Mouse (Mus musculus) liver, embryonic 12.5 days (tissue): ENCODE results near the gene Gpc6. TPM values are rescaled to one million over a fixed set of nuclear protein-coding genes. Genes with fewer than 3 reads are reported as not detected.

Experiments
- ATAC-seq: fragments of 200-750 bp; cut with Nextera tagmentation; 2 replicates; pipeline ENCODE4 v1.8.0; 2017; ENCODE audit warnings: moderate number of reproducible peaks, mild to moderate bottlenecking, moderate library complexity
- H3K27ac ChIP-seq: fragments of 300-500 bp; sonication (generic); 2 replicates; pipeline ENCODE4 v1.5.1; 2016; ENCODE audit warnings: mild to moderate bottlenecking
- H3K27me3 ChIP-seq: fragments of 300-500 bp; sonication (generic); replicated peaks from 2 replicates; pipeline ENCODE4 v1.6.1; 2016; ENCODE audit warnings: mild to moderate bottlenecking, moderate library complexity
- H3K36me3 ChIP-seq: fragments of 300-500 bp; sonication (generic); 2 replicates; pipeline ENCODE4 v1.6.1; 2016; ENCODE audit warnings: mild to moderate bottlenecking, moderate library complexity
- H3K4me1 ChIP-seq: fragments of 300-500 bp; sonication (generic); 2 replicates; pipeline ENCODE4 v1.6.1; 2016
- H3K4me2 ChIP-seq: fragments of 300-500 bp; sonication (generic); 2 replicates; pipeline ENCODE4 v1.6.1; 2016; ENCODE audit warnings: mild to moderate bottlenecking, moderate library complexity
- H3K4me3 ChIP-seq: fragments of 300-500 bp; sonication (generic); 2 replicates; pipeline ENCODE4 v1.5.1; 2016; ENCODE audit warnings: mild to moderate bottlenecking, moderate library complexity
- H3K9ac ChIP-seq: fragments of 300-500 bp; sonication (generic); 2 replicates; pipeline ENCODE4 v1.6.1; 2016; ENCODE audit warnings: mild to moderate bottlenecking, moderate library complexity
- H3K9me3 ChIP-seq: fragments of 300-500 bp; sonication (generic); replicated peaks from 2 replicates; pipeline ENCODE4 v1.6.1; 2016; ENCODE audit warnings: mild to moderate bottlenecking, moderate library complexity
- WGBS: fragments of 180-500 bp; shearing (Covaris S2); methylation state at CpG from one replicate; pipeline ENCODE4 v1.1.7; 2016; ENCODE audit not compliant: insufficient replicate concordance; 5-methylcytosine and 5-hydroxymethylcytosine counted together
- polyA plus RNA-seq: library from polyadenylated mRNA; unstranded; fragments of >200 nt; fragmentation: Nextera tagmentation; extraction: Ambion mirVana; gene quantifications from 2 replicates; pipeline ENCODE4 v1.2.1, GENCODE M21; 2016

Gene Gpc6
- polyA plus RNA-seq, 1 experiment from 2014 or later = 8.4 TPM

DNA sequence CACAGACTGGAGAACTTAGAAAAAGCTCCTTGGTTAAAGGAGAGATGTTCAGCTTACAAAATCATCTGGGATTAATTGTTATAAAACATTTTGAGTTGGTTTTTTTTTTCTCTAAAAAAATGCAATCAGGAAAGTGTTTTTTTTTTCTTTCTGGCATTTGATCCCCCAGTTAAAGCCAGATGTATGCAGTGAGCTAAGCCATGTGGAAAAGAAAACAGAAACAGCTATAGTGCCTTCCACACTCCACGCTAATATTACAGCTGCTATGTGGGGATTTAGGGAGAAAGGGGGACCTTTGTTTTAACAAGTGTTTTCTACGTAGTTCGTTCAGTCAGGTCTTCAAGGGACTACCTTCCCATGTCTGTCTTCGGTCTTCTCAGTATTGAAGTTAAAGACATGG lies 368.6 kb downstream of the Gpc6 start:
- 74% methylated on average over 4 of the region's 4 CpGs for WGBS
- H3K4me1 ChIP-seq = no peaks in the 10 kb centered on the region
- no peak for ATAC-seq

DNA sequence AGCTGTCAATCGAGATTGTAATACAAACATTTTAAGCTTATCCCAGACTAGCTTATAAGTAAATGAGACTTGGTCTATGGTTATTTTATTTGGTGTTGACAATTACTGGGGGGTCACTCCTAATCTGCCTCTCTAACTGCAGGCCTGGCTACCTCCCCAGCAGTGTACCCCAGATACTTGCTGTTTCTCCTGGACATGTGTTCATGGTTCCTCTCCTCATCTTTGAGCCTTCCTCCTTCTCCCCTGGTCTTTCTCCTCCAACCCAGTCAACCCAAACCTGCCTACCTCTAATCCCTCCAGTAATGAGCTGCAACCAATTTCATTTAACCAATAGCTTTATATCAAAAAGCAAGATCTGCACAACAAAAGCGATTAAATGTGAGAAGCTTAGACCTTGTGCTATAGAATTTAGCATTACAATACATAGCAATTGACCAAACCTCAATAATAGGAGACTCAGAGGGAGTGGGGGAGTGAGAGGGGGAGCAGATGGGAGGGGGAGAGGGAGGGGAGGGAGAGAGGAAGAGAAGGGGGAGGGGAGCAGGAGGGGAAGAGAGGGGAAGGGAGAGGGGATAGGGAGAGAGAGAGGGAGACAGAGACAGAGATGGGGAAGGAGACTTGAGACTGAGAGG lies 371.2 kb downstream of the Gpc6 start:
- ATAC-seq = no peak
- no peak overlapping the region for H3K4me2 ChIP-seq
- 67% methylated on average over 2 of the region's 2 CpGs for WGBS

More for the DNA sequence above, 368.6 kb downstream of the Gpc6 start:
- Histone ChIP-seq H3K9ac (no peak overlapping the region), H3K4me2 (no peak overlapping the region), H3K4me3 (no peak overlapping the region), H3K9me3 (no peaks in the 10 kb centered on the region), H3K27me3 (no peaks in the 10 kb centered on the region), H3K27ac (no peak overlapping the region), H3K36me3 (no peaks in the 10 kb centered on the region)

DNA sequence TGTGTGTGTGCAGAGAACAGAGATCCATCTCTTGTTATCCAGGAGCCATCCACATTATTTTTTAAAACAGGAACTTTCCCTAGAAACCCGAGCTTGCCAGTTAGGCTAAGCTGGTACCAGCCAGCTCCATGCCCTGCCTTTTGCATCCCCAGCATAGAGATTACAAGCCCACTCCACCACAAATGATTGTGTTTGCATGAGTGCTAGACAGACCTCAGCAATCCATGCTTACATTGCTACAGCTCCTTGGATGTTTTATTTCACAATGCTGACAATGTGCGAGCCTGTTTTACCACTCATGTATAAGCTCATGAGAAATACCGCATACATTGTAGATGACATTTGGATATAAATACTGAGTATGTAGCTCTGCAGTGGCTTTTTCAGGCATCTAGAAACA lies 375.9 kb downstream of the Gpc6 start:
- Histone ChIP-seq H3K4me2 (no peak overlapping the region), H3K4me1 (no peaks in the 10 kb centered on the region), H3K4me3 (no peak overlapping the region), H3K27me3 (no peaks in the 10 kb centered on the region), H3K27ac (no peak overlapping the region), H3K9ac (no peak overlapping the region), H3K9me3 (no peaks in the 10 kb centered on the region), H3K36me3 (no peaks in the 10 kb centered on the region)
- 73% methylated on average over 3 of the region's 3 CpGs for WGBS
- no peak for ATAC-seq

More for the DNA sequence above, 371.2 kb downstream of the Gpc6 start:
- H3K4me3 ChIP-seq = no peak overlapping the region
- no peaks in the 10 kb centered on the region for H3K27me3 ChIP-seq
- no peaks in the 10 kb centered on the region for H3K4me1 ChIP-seq
- no peaks in the 10 kb centered on the region for H3K9me3 ChIP-seq
- no peak overlapping the region for H3K9ac ChIP-seq
- no peaks in the 10 kb centered on the region for H3K36me3 ChIP-seq
- no peak overlapping the region for H3K27ac ChIP-seq

DNA sequence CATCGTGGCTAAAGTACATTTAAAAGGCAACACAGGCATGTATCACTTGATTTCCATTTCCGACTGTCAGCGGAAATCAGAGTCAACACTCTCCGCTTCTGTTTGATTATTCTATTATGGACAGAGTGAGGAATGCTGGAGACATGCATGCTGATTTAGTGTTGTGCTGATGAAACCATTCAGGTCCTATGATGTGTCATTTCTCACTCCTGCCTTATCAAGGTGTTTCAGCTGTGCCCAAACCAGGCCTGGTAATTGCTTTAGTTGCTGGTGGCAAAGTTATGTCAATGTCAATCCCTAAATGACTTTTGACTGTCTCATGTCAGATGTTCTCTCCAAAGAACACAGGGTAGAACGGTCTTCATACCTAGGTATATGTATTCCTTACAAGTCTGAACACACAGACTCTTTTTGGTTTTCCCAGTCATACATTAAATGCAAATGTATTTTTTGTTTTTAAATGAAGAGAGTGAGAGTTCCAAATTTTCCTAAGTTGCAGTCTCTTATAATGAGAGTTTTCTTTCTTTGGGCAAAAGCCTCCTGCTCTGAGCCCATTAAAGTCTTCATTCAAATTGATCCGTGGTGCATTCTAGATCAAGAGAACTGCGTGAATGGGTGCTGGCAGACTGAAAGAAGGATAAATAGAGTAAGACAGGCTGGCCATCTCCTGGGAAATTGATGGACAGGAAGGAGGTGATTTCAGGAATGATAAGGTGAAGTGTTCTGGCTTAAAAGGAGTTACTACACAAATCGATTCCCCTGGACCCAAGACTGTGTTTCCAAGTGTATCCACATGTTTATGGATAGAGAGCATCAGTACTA lies 379.0 kb downstream of the Gpc6 start:
- Histone ChIP-seq H3K36me3 (no peaks in the 10 kb centered on the region), H3K27ac (no peak overlapping the region), H3K27me3 (no peaks in the 10 kb centered on the region), H3K9me3 (no peaks in the 10 kb centered on the region), H3K4me3 (no peak overlapping the region), H3K4me1 (no peaks in the 10 kb centered on the region), H3K9ac (no peak overlapping the region), H3K4me2 (no peak overlapping the region)
- 68% methylated on average over 8 of the region's 8 CpGs for WGBS
- no peak for ATAC-seq

DNA sequence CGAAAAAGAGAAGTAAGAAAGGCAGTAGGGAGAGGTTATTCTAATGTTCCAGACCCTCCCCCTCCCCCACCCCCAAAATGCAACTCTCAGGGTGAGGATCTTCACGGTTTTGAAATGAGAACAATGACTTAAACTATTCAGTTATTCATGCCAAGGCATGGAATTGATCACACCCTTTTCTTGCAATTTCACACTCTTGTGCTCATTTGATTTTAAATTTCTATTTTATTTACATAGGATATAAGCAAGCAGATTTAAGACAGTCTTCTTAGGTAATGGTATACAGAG lies 379.6 kb downstream of the Gpc6 start:
- Histone ChIP-seq H3K36me3 (no peaks in the 10 kb centered on the region), H3K4me2 (no peak overlapping the region), H3K4me1 (no peaks in the 10 kb centered on the region), H3K9me3 (no peaks in the 10 kb centered on the region), H3K4me3 (no peak overlapping the region), H3K27me3 (no peaks in the 10 kb centered on the region), H3K9ac (no peak overlapping the region), H3K27ac (no peak overlapping the region)
- 55% methylated on average over 2 of the region's 2 CpGs for WGBS
- no peak for ATAC-seq

DNA sequence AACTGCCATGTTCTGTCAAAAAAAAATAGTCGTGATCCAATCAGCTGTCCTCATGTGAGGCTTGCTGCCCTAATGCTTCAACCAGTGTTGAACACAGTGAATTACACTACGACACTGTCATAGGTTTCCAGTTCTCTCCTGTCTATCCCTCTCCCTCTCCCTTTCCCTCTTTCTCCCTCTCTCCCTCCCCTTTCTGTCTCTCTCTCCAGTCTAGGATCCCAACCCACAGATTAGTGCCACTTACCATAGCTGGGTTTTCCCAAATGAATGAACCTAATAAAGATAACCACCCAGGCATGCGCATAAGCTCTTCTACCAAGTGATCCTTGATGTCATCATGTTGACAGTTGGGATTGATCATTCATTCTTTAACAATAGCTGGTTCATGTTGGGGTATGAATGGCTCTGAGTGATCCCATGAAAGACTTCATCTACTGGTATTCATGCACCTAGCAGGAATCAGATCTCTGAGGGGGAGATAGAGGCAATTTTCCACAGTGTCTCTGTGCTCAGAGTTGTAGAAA lies 384.9 kb downstream of the Gpc6 start:
- no peak overlapping the region for H3K4me2 ChIP-seq
- no peak for ATAC-seq
- no peak overlapping the region for H3K27ac ChIP-seq
- no peaks in the 10 kb centered on the region for H3K27me3 ChIP-seq
- no peaks in the 10 kb centered on the region for H3K9me3 ChIP-seq
- WGBS = 75% methylated on average over 3 of the region's 3 CpGs
- H3K9ac ChIP-seq = no peak overlapping the region
- no peaks in the 10 kb centered on the region for H3K4me1 ChIP-seq
- H3K4me3 ChIP-seq = no peak overlapping the region
- H3K36me3 ChIP-seq = no peaks in the 10 kb centered on the region

DNA sequence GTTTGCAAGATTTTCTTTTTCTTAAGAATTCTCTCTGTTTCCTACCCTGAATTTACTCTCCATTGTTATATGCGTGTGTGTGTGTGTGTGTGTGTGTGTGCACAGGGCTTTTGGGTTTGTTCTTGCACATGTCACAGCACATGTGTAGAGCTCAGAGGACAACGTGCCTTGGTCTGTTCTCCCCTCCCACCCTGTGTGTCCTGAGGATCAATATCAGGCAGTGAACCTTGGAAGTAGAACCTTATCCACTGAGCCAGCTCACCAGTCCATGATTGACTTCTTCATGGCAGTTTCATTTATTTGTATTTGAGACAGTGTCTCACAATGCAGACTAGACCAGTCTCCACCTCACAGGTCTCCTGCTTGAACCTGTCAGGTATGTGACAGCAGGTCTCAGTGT lies 399.1 kb downstream of the Gpc6 start:
- Histone ChIP-seq H3K9me3 (no peaks in the 10 kb centered on the region), H3K4me3 (no peak overlapping the region), H3K27ac (no peak overlapping the region), H3K9ac (no peak overlapping the region), H3K4me1 (no peaks in the 10 kb centered on the region), H3K27me3 (no peaks in the 10 kb centered on the region), H3K4me2 (no peak overlapping the region), H3K36me3 (no peaks in the 10 kb centered on the region)
- ATAC-seq = no peak
- 52% methylated on average over 2 of the region's 2 CpGs for WGBS

DNA sequence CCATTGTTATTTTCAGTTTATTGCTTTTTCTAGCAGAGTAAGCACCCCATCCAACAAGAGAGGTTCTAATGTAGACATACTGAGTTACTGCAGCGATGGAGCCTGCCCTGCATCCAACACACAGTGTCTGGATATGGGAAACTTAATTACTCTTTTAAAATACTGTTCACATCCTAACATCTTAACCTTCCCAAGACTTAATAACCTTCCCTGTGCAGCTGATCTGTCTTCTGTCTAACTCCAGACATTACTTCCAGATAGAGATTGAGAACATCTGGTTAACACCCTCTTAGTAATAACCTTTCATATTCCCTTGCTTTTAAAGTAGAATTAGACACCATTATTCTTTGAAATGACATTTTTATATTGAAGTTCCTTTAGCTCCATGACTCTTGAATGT lies 407.1 kb downstream of the Gpc6 start:
- WGBS = 52% methylated on average over 1 of the region's 1 CpGs
- no peaks in the 10 kb centered on the region for H3K9me3 ChIP-seq
- no peaks in the 10 kb centered on the region for H3K27me3 ChIP-seq
- no peak overlapping the region for H3K4me3 ChIP-seq
- no peak overlapping the region for H3K27ac ChIP-seq
- ATAC-seq = no peak
- H3K4me1 ChIP-seq = no peaks in the 10 kb centered on the region
- H3K9ac ChIP-seq = no peak overlapping the region
- H3K4me2 ChIP-seq = no peak overlapping the region
- H3K36me3 ChIP-seq = no peaks in the 10 kb centered on the region

DNA sequence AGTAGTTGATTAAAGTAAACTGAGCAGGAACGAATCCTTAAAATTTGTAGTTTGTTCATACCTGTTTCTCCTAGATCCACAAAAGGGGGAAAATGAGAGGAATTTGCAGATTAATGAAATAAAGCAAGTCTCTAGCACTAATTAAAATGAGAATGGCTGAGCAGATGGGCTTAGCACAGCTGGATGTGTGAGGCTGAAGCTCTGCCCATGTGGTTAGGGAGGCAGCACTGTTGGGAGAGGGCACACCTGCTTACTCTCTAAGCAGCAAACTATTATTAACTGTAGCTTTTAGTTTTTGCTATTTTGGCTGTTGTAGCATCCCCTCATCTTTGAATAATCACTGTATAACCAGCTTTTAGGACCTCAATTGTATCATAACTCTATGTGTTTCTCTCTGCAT lies 412.2 kb downstream of the Gpc6 start:
- 65% methylated on average over 1 of the region's 1 CpGs for WGBS
- no peak for ATAC-seq
- no peaks in the 10 kb centered on the region for H3K4me1 ChIP-seq
- H3K27ac ChIP-seq = no peak overlapping the region
- no peaks in the 10 kb centered on the region for H3K27me3 ChIP-seq
- H3K36me3 ChIP-seq = no peaks in the 10 kb centered on the region
- no peak overlapping the region for H3K4me3 ChIP-seq
- H3K4me2 ChIP-seq = no peak overlapping the region
- H3K9ac ChIP-seq = no peak overlapping the region
- no peaks in the 10 kb centered on the region for H3K9me3 ChIP-seq

DNA sequence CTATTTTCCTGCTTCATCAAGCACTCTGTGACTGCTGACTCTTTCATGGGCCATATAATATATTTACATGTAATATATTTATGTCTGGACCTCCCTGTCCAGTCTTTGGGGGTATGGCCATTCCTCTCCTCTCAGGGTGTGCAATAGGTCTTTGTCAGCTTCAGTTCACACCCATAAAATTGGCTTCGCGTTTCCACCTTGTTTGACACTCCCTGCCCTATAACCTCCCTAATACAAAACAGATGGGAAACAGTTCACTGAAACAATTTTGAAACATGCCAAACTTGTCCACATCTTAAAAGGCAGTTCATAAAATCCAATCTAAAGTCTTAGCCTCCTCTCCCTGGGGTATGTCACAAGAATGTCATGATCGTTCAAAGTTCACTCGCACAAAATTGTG lies 415.4 kb downstream of the Gpc6 start:
- no peak overlapping the region for H3K9ac ChIP-seq
- ATAC-seq = no peak
- 87% methylated on average over 4 of the region's 4 CpGs for WGBS
- H3K9me3 ChIP-seq = no peaks in the 10 kb centered on the region
- H3K4me2 ChIP-seq = no peak overlapping the region
- H3K36me3 ChIP-seq = no peaks in the 10 kb centered on the region
- no peak overlapping the region for H3K4me3 ChIP-seq
- H3K4me1 ChIP-seq = no peaks in the 10 kb centered on the region
- no peak overlapping the region for H3K27ac ChIP-seq
- no peaks in the 10 kb centered on the region for H3K27me3 ChIP-seq

DNA sequence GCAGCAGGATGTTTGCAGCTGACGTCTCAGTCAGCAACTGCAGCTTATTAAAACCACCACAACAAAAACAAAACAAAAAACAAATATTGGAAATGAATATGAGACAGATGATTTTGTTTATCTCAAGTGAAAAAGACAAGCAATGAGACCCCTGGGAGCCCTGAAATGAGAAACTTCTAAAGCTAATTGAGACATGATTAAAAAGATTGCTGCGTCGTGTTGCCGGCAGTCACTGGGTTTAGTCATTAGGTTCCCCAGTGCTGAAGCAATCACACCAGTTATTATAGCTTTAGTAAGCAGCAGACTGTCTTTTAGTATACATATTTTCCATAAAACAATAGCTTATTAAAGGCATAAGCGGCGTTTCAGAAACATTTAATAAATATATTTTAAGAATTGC lies 419.4 kb downstream of the Gpc6 start:
- Histone ChIP-seq H3K9ac (no peak overlapping the region), H3K4me3 (no peak overlapping the region), H3K27ac (no peak overlapping the region), H3K4me2 (no peak overlapping the region), H3K27me3 (no peaks in the 10 kb centered on the region), H3K36me3 (no peaks in the 10 kb centered on the region), H3K4me1 (no peaks in the 10 kb centered on the region), H3K9me3 (no peaks in the 10 kb centered on the region)
- no peak for ATAC-seq
- 84% methylated on average over 6 of the region's 6 CpGs for WGBS

DNA sequence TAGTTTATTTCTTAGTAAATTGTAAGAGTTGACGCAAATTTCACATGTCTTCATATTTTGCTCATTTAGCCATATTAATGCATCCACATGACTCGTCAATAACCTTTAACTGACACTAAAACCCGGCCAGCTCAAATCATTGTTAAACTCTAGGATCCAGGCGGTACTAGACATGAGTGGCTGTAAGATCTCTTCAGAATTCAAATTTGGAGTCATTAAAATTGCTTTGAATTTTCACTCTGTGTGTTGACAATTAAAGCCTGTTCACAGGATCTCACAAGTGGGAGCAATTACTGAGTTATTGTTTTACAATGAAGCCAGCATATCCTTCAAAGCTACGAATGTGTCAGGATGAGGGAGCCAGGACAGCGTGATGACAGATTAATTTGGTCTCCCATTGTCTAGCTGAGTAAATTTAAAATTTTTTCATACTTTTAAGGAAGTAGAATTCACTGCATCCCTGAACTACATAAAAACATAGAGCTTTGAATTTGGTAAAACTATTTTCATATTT lies 421.3 kb downstream of the Gpc6 start:
- Histone ChIP-seq H3K27ac (no peak overlapping the region), H3K4me2 (no peak overlapping the region), H3K4me3 (no peak overlapping the region), H3K4me1 (no peaks in the 10 kb centered on the region), H3K36me3 (no peaks in the 10 kb centered on the region), H3K27me3 (no peaks in the 10 kb centered on the region), H3K9me3 (no peaks in the 10 kb centered on the region), H3K9ac (no peak overlapping the region)
- 74% methylated on average over 6 of the region's 6 CpGs for WGBS
- ATAC-seq = no peak
